Mouse (Mus musculus): ENCODE measurements around the gene Gm44503. TPM values are rescaled to one million over a fixed set of nuclear protein-coding genes. Genes with fewer than 3 reads are reported as not detected.
A peak's percentile ranks its signal among the peaks of the same experiment; 100 is the strongest.

Gene Gm44503
- polyA plus RNA-seq, 1 experiment: not detected

DNA sequence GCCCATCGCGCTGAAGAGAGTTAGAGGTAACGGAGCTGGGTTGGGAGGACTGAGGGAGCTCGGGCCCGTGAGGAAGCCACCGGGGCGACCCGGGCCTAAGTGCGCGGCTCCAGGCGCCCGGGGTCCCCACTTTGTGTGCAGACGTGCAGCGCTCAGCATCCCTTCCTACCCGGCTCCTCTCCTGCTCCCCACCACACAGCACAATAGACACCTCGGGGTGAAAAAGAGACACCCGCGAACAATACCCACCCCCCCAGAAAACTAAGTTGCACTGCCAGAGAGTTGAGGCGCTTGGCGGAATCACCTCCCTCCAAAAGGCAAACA is 32.8 kb upstream of the Gm44503 start:
- no peak for DNase-seq (ENCODE audit: low read depth in 1 of 2, low spot score in 2 of 2)
- TF ChIP-seq CTCF (IDR thresholded peaks at IDR 0.05; ENCODE audit: extremely low read depth, insufficient read depth, insufficient read length, insufficient replicate concordance) (no peak), POLR2A (IDR thresholded peaks at IDR 0.05; ENCODE audit: low read depth, low read length) (no peak)
- 11% methylated on average over 20 of the region's 20 CpGs for WGBS

DNA sequence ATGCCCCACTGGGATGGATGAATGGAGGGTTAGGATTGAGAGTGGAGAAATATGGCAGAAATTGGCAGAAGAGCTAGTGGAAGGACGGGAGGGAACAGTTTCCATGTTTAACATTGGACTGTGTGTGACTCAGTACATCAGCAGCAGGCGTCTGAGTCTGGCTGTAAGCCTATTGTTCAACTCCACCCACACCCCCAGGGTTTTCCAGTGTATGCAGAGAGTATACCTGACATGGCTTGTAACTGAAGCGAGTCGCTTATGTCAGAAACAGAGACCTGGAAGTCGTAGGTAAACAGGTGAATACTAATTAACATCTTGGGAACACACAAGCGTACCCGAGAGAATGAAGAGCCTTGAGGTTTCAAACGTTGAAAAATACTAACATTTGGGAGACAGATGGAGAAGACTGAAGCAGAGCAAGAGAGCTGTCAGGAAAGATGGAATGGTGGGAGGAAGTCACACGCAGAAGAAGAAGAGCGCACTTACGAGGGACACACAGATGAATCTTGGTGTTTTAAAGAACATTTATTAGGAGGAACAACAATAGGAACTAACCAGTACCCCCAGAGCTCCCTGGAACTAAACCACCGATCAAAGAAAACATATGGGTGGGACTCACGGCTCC is 27.4 kb upstream of the Gm44503 start:
- WGBS: 83% methylated on average over 13 of the region's 13 CpGs
- H3K27ac ChIP-seq (ENCODE audit: insufficient read depth, low read length): no peak overlapping the region
- no peak overlapping the region for H3K4me3 ChIP-seq (ENCODE audit: extremely low read depth, insufficient read depth, insufficient read length)
- DNase-seq (ENCODE audit: low read depth in 1 of 2, low spot score in 2 of 2): no peak
- no peaks in the 10 kb centered on the region for H3K36me3 ChIP-seq (ENCODE audit: control insufficient read depth, insufficient read depth, low read length)
- H3K27me3 ChIP-seq (ENCODE audit: control insufficient read depth, insufficient read depth, low read length): no peaks in the 10 kb centered on the region; the same call in none of the 2 replicates
- no peaks in the 10 kb centered on the region for H3K4me1 ChIP-seq (ENCODE audit: control insufficient read depth, insufficient read depth, insufficient read length)
- TF ChIP-seq CTCF (IDR thresholded peaks at IDR 0.05; ENCODE audit: extremely low read depth, insufficient read depth, insufficient read length, insufficient replicate concordance): no peak
- TF ChIP-seq POLR2A (IDR thresholded peaks at IDR 0.05; ENCODE audit: low read depth, low read length): no peak

More for the DNA sequence above, 32.8 kb upstream of the Gm44503 start:
- no peaks in the 10 kb centered on the region for H3K36me3 ChIP-seq (ENCODE audit: control insufficient read depth, insufficient read depth, low read length)
- H3K27me3 ChIP-seq (ENCODE audit: control insufficient read depth, insufficient read depth, low read length): peaks cover 15% of the 10 kb centered on the region
- no peak overlapping the region for H3K27ac ChIP-seq (ENCODE audit: insufficient read depth, low read length)
- peak overlapping the region; percentile 27; the same call in 1 of the 2 replicates for H3K4me3 ChIP-seq (ENCODE audit: extremely low read depth, insufficient read depth, insufficient read length)
- H3K4me1 ChIP-seq (ENCODE audit: control insufficient read depth, insufficient read depth, insufficient read length): no peaks in the 10 kb centered on the region; the same call in 1 of the 2 replicates

DNA sequence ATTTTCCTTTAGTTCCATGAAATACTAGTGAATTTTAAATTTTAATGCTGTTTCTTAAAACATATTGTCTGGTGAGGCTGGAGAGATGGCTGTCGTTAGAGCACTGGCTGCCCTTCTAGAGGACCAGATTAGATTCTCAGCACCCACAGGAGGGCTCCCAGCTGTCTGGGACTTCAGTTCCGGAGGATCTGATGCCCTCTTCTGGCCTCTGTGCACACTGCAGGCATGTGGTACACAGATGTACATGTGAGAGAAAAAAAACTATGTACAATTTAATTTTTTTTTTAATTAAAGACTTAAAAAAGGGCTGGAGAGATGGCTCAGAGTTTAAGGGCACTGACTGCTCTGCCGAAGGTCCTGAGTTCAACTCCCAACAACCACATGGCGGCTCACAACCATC is 23.3 kb upstream of the Gm44503 start:
- 89% methylated on average over 4 of the region's 4 CpGs for WGBS
- no peaks in the 10 kb centered on the region for H3K4me1 ChIP-seq (ENCODE audit: control insufficient read depth, insufficient read depth, insufficient read length)
- no peak for DNase-seq (ENCODE audit: low read depth in 1 of 2, low spot score in 2 of 2)
- no peak for TF ChIP-seq CTCF (IDR thresholded peaks at IDR 0.05; ENCODE audit: extremely low read depth, insufficient read depth, insufficient read length, insufficient replicate concordance)
- TF ChIP-seq POLR2A (IDR thresholded peaks at IDR 0.05; ENCODE audit: low read depth, low read length): no peak
- H3K36me3 ChIP-seq (ENCODE audit: control insufficient read depth, insufficient read depth, low read length): no peaks in the 10 kb centered on the region
- H3K27ac ChIP-seq (ENCODE audit: insufficient read depth, low read length): no peak overlapping the region
- no peaks in the 10 kb centered on the region; the same call in 1 of the 2 replicates for H3K27me3 ChIP-seq (ENCODE audit: control insufficient read depth, insufficient read depth, low read length)
- no peak overlapping the region for H3K4me3 ChIP-seq (ENCODE audit: extremely low read depth, insufficient read depth, insufficient read length)

DNA sequence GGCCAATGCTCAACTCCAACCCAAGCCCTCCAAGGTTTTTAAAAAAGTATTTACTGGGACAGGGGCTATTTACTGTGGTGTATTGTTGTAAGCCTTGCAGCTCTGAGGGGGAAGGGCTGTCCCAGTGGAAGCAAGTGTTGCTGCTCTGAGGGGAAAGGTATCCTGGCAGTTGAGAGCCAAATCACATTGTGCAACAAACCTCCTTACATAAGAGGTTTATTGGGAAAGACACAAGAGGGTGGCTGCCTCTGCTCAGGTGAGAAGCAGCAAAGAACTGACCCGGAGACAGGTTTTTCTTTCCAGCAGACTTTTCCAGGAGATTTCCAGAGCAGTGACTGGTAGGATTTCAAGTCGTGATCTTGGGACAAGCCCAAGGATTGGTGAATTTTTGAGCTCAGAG is 22.4 kb upstream of the Gm44503 start:
- WGBS: 90% methylated on average over 2 of the region's 2 CpGs
- Histone ChIP-seq H3K4me1 (ENCODE audit: control insufficient read depth, insufficient read depth, insufficient read length) (no peaks in the 10 kb centered on the region), H3K36me3 (ENCODE audit: control insufficient read depth, insufficient read depth, low read length) (no peaks in the 10 kb centered on the region), H3K4me3 (ENCODE audit: extremely low read depth, insufficient read depth, insufficient read length) (no peak overlapping the region), H3K27ac (ENCODE audit: insufficient read depth, low read length) (no peak overlapping the region), H3K27me3 (ENCODE audit: control insufficient read depth, insufficient read depth, low read length) (no peaks in the 10 kb centered on the region; the same call in 1 of the 2 replicates)
- no peak for DNase-seq (ENCODE audit: low read depth in 1 of 2, low spot score in 2 of 2)
- TF ChIP-seq CTCF (IDR thresholded peaks at IDR 0.05; ENCODE audit: extremely low read depth, insufficient read depth, insufficient read length, insufficient replicate concordance) (no peak), POLR2A (IDR thresholded peaks at IDR 0.05; ENCODE audit: low read depth, low read length) (no peak)

DNA sequence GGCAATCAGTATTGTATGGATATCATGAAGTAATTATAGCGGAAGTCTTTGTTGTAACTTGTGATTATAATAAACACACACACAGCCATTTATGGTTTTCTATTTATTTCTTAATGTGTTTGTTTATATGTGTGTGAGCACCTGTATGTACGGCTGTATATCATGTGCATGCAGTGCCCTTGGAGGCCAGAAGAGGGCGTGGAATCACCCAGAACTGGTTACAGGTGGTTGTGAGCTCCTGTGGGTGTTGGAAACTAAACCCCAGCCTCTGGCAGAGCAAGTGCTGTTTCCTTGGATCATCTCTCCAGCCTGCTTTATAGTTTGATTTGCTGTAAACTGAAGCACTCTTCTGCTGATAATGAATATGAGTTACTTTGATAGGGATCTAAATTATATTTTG is 15.2 kb upstream of the Gm44503 start:
- no peaks in the 10 kb centered on the region for H3K36me3 ChIP-seq (ENCODE audit: control insufficient read depth, insufficient read depth, low read length)
- H3K4me1 ChIP-seq (ENCODE audit: control insufficient read depth, insufficient read depth, insufficient read length): no peaks in the 10 kb centered on the region
- TF ChIP-seq POLR2A (IDR thresholded peaks at IDR 0.05; ENCODE audit: low read depth, low read length) (no peak), CTCF (IDR thresholded peaks at IDR 0.05; ENCODE audit: extremely low read depth, insufficient read depth, insufficient read length, insufficient replicate concordance) (no peak)
- DNase-seq (ENCODE audit: low read depth in 1 of 2, low spot score in 2 of 2): no peak
- WGBS: 76% methylated on average over 3 of the region's 3 CpGs
- H3K4me3 ChIP-seq (ENCODE audit: extremely low read depth, insufficient read depth, insufficient read length): no peak overlapping the region
- no peak overlapping the region for H3K27ac ChIP-seq (ENCODE audit: insufficient read depth, low read length)
- H3K27me3 ChIP-seq (ENCODE audit: control insufficient read depth, insufficient read depth, low read length): no peaks in the 10 kb centered on the region

DNA sequence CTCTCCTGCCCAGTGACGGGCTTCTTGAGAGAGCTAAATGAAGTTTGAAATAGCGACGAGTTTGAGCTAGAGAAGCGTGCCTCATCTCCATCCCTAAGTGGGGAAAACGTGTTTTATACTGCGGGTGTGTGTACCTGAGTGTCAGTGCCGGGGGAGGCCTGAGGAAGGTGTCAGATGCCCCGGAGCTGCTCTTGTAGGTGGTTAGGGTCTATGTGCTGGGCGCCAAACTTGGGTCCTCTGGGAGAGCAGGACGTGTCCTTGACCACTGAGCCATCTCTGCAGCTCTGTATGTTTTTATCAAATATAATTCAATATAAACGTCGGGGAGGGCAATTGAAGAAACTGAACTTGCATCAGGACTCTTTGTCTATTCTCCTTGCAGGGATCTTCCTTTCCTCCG is 14.4 kb upstream of the Gm44503 start:
- no peaks in the 10 kb centered on the region for H3K36me3 ChIP-seq (ENCODE audit: control insufficient read depth, insufficient read depth, low read length)
- DNase-seq (ENCODE audit: low read depth in 1 of 2, low spot score in 2 of 2): no peak
- H3K27ac ChIP-seq (ENCODE audit: insufficient read depth, low read length): no peak overlapping the region
- 93% methylated on average over 13 of the region's 13 CpGs for WGBS
- TF ChIP-seq CTCF (IDR thresholded peaks at IDR 0.05; ENCODE audit: extremely low read depth, insufficient read depth, insufficient read length, insufficient replicate concordance) (no peak), POLR2A (IDR thresholded peaks at IDR 0.05; ENCODE audit: low read depth, low read length) (no peak)
- no peaks in the 10 kb centered on the region for H3K4me1 ChIP-seq (ENCODE audit: control insufficient read depth, insufficient read depth, insufficient read length)
- no peaks in the 10 kb centered on the region for H3K27me3 ChIP-seq (ENCODE audit: control insufficient read depth, insufficient read depth, low read length)
- H3K4me3 ChIP-seq (ENCODE audit: extremely low read depth, insufficient read depth, insufficient read length): no peak overlapping the region

DNA sequence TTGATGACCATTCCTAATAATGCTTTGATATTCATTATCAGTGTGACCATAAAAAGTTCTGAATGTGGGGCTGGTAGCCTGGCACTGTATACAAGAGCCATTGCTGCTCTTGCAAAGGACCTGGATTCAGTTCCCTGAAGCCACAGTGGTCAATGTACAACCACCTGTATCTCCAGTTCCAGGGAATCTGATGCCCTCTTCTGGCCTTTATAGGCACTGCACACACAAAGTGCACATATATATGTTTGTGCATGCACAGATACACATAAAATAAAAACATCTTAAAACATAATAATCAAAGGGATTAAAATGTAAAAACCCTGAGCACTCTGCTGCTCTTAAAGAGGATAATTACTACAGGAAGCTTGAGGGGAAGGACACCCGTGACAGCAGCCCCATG is 11.6 kb upstream of the Gm44503 start:
- H3K4me1 ChIP-seq (ENCODE audit: control insufficient read depth, insufficient read depth, insufficient read length): no peaks in the 10 kb centered on the region
- DNase-seq (ENCODE audit: low read depth in 1 of 2, low spot score in 2 of 2): no peak
- H3K27me3 ChIP-seq (ENCODE audit: control insufficient read depth, insufficient read depth, low read length): no peaks in the 10 kb centered on the region
- H3K36me3 ChIP-seq (ENCODE audit: control insufficient read depth, insufficient read depth, low read length): no peaks in the 10 kb centered on the region
- 97% methylated on average over 1 of the region's 1 CpGs for WGBS
- TF ChIP-seq CTCF (IDR thresholded peaks at IDR 0.05; ENCODE audit: extremely low read depth, insufficient read depth, insufficient read length, insufficient replicate concordance) (no peak), POLR2A (IDR thresholded peaks at IDR 0.05; ENCODE audit: low read depth, low read length) (no peak)
- H3K4me3 ChIP-seq (ENCODE audit: extremely low read depth, insufficient read depth, insufficient read length): no peak overlapping the region
- H3K27ac ChIP-seq (ENCODE audit: insufficient read depth, low read length): no peak overlapping the region

Data from spleen, adult 2 months (tissue).